Mouse (Mus musculus) liver, adult 2 months (tissue): ENCODE results near the gene Rprd1b.

Experiments
- CTCF ChIP-seq: fragments of 200-500 bp; IDR thresholded peaks from 2 replicates; pipeline ENCODE4 v1.5.1; 2011; ENCODE audit warnings: low read depth, low read length, control low read depth
- POLR2A ChIP-seq: fragments of 200-500 bp; IDR thresholded peaks from 2 replicates; pipeline ENCODE4 v1.6.1; 2011; ENCODE audit warnings: low read length, control low read depth; ENCODE audit not compliant: insufficient read depth; ENCODE audit errors: extremely low read depth

- TF ChIP-seq CTCF (no peak), POLR2A (no peak)
Observed at GRCm38 (mm10) chr2:158163034-158163433, 134.7 kb downstream of the Rprd1b start.
